Mouse (Mus musculus) megakaryocyte, embryonic 14.5 days (primary cell): ENCODE measurements at regions not wholly inside any gene's neighbourhood (a gene's known extent, or its start where the extent isn't known, plus 50 kb on each side); places are given as distances from the start of the nearest gene placed in this dataset.

ENCODE experiments used
- H3K27me3 ChIP-seq: replicated peaks from 2 replicates; pipeline ENCODE3; 2012; ENCODE audit warnings: inconsistent platforms
- H3K36me3 ChIP-seq: replicated peaks from 2 replicates; pipeline ENCODE3; 2012; ENCODE audit warnings: low read length, inconsistent platforms, mixed read lengths
- H3K4me1 ChIP-seq: 2 replicates; pipeline ENCODE4 v1.6.1; 2012; ENCODE audit warnings: inconsistent platforms
- H3K4me3 ChIP-seq: replicated peaks from 2 replicates; pipeline ENCODE3; 2012; ENCODE audit warnings: moderate library complexity, mild to moderate bottlenecking, inconsistent platforms
- H3K9me3 ChIP-seq: 2 replicates; pipeline ENCODE4 v1.6.1; 2012; ENCODE audit warnings: inconsistent platforms
- FLI1 ChIP-seq: IDR thresholded peaks from 2 replicates; pipeline ENCODE4 v1.6.1; 2012; ENCODE audit warnings: low read length, inconsistent platforms, mixed read lengths
- GATA1 ChIP-seq: IDR thresholded peaks from 3 replicates; pipeline ENCODE4 v1.6.1; 2012; ENCODE audit warnings: mixed read lengths, low read length, inconsistent platforms, borderline replicate concordance

GRCm38 (mm10) chr10:98032661-98033060 is 306.1 kb upstream of the C030005K15Rik start:
- H3K9me3 ChIP-seq, result no peaks in the 10 kb centered on the region
- no peaks in the 10 kb centered on the region for H3K27me3 ChIP-seq
- no peak overlapping the region for H3K4me3 ChIP-seq
- H3K36me3 ChIP-seq, result no peaks in the 10 kb centered on the region
- no peaks in the 10 kb centered on the region for H3K4me1 ChIP-seq
- TF ChIP-seq GATA1 (no peak), FLI1 (no peak)

GRCm38 (mm10) chr10:98041766-98042165 is 315.2 kb upstream of the C030005K15Rik start:
- no peak overlapping the region for H3K4me3 ChIP-seq
- H3K36me3 ChIP-seq, result no peaks in the 10 kb centered on the region

GRCm38 (mm10) chr10:98043873-98044272 is 317.3 kb upstream of the C030005K15Rik start:
- Histone ChIP-seq H3K36me3 (no peaks in the 10 kb centered on the region), H3K9me3 (no peaks in the 10 kb centered on the region), H3K4me3 (no peak overlapping the region), H3K27me3 (no peaks in the 10 kb centered on the region), H3K4me1 (no peaks in the 10 kb centered on the region)
- no peak for TF ChIP-seq FLI1
- no peak for TF ChIP-seq GATA1

More at GRCm38 (mm10) chr10:98041766-98042165, 315.2 kb upstream of the C030005K15Rik start:
- TF ChIP-seq GATA1 (no peak), FLI1 (no peak)
- no peaks in the 10 kb centered on the region for H3K4me1 ChIP-seq
- H3K27me3 ChIP-seq, result no peaks in the 10 kb centered on the region
- H3K9me3 ChIP-seq, result no peaks in the 10 kb centered on the region

GRCm38 (mm10) chr10:98044579-98044978 is 318.0 kb upstream of the C030005K15Rik start:
- no peaks in the 10 kb centered on the region for H3K36me3 ChIP-seq
- H3K4me1 ChIP-seq, result no peaks in the 10 kb centered on the region
- no peaks in the 10 kb centered on the region for H3K27me3 ChIP-seq
- no peak for TF ChIP-seq GATA1
- no peak for TF ChIP-seq FLI1
- no peak overlapping the region for H3K4me3 ChIP-seq
- no peaks in the 10 kb centered on the region for H3K9me3 ChIP-seq

- Histone ChIP-seq H3K36me3 (no peaks in the 10 kb centered on the region), H3K4me3 (no peak overlapping the region), H3K27me3 (no peaks in the 10 kb centered on the region), H3K9me3 (no peaks in the 10 kb centered on the region), H3K4me1 (no peaks in the 10 kb centered on the region)
- TF ChIP-seq FLI1 (no peak), GATA1 (no peak)
Observed at GRCm38 (mm10) chr10:98073432-98073831, 346.9 kb upstream of the C030005K15Rik start.

- TF ChIP-seq GATA1 (no peak), FLI1 (no peak)
- Histone ChIP-seq H3K27me3 (no peaks in the 10 kb centered on the region), H3K9me3 (peaks cover 3% of the 10 kb centered on the region; the same call in 1 of the 2 replicates), H3K36me3 (no peaks in the 10 kb centered on the region), H3K4me1 (no peaks in the 10 kb centered on the region), H3K4me3 (no peak overlapping the region)
Observed at GRCm38 (mm10) chr10:98084881-98085280, 358.3 kb upstream of the C030005K15Rik start.

- Histone ChIP-seq H3K27me3 (no peaks in the 10 kb centered on the region), H3K36me3 (no peaks in the 10 kb centered on the region), H3K9me3 (no peaks in the 10 kb centered on the region), H3K4me3 (no peak overlapping the region), H3K4me1 (no peaks in the 10 kb centered on the region)
- TF ChIP-seq FLI1 (no peak), GATA1 (no peak)
Observed at GRCm38 (mm10) chr10:98116296-98116695, 389.7 kb upstream of the C030005K15Rik start.

GRCm38 (mm10) chr10:98125713-98126112 is 399.2 kb upstream of the C030005K15Rik start:
- no peaks in the 10 kb centered on the region for H3K27me3 ChIP-seq
- H3K9me3 ChIP-seq, result no peaks in the 10 kb centered on the region
- TF ChIP-seq FLI1, result no peak
- no peak for TF ChIP-seq GATA1
- no peaks in the 10 kb centered on the region for H3K4me1 ChIP-seq
- H3K36me3 ChIP-seq, result no peaks in the 10 kb centered on the region
- no peak overlapping the region for H3K4me3 ChIP-seq

GRCm38 (mm10) chr10:98135026-98135425 is 408.5 kb upstream of the C030005K15Rik start:
- no peak overlapping the region for H3K4me3 ChIP-seq
- H3K9me3 ChIP-seq, result peaks cover 15% of the 10 kb centered on the region; the same call in 1 of the 2 replicates
- no peaks in the 10 kb centered on the region for H3K36me3 ChIP-seq
- H3K4me1 ChIP-seq, result no peaks in the 10 kb centered on the region
- H3K27me3 ChIP-seq, result no peaks in the 10 kb centered on the region
- TF ChIP-seq FLI1 (no peak), GATA1 (no peak)

GRCm38 (mm10) chr10:98145773-98146172 is 419.2 kb upstream of the C030005K15Rik start:
- Histone ChIP-seq H3K27me3 (no peaks in the 10 kb centered on the region), H3K9me3 (no peaks in the 10 kb centered on the region)

More at GRCm38 (mm10) chr10:98145773-98146172, 419.2 kb upstream of the C030005K15Rik start:
- H3K4me1 ChIP-seq, result no peaks in the 10 kb centered on the region
- no peak for TF ChIP-seq GATA1
- TF ChIP-seq FLI1, result no peak
- no peak overlapping the region for H3K4me3 ChIP-seq
- H3K36me3 ChIP-seq, result no peaks in the 10 kb centered on the region
